Mouse (Mus musculus): ENCODE measurements at regions not wholly inside any gene's neighbourhood (a gene's known extent, or its start where the extent isn't known, plus 50 kb on each side); places are given as distances from the start of the nearest gene placed in this dataset.
"Not testable (repeated sequence)": the region's sequence is repeated elsewhere in the genome, so short reads cannot be mapped to it uniquely, and the experiment has no call there.

DNA sequence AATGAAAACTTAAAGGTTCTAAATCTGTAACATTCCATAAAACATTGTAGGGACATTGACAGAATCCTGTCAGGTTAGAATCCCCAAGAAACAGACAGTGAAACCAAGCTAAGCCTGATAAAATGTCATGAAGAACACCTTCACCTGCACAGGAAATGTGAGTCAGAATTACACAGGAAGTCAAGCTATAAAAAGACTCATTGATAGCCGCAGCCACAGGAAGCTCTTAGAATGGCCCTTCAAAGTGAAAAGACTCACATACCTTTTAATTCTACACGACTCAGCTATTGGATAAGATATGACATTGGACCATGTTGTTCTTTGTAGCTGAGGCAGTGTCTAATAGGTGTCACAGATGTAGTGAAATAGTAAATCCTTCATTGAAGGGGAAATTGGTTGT lies 55.3 kb downstream of the Spin2c start:
- H3K4me3 ChIP-seq (ENCODE audit: low read depth, low read length), result no peak overlapping the region

DNA sequence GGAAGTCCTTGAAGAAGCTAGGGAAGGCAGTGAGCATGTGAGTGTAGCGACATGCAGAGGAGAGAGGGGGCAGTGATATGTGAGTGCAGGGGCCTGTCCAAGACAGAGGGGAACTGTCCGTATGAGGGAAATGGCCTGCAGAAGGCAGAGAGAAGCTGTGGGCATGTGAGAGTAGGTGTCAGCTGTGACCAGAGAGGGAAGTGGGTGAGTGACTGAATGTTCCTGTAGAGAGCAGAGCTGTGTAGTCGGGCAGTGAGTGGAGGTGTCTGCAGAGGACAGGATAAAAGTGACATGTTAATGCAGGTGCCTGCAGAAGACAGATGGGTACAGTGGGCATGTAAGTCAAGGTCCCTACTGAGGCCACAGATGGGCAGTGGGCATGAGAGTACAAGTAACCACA lies 84.4 kb downstream of the Samt1 start:
- Histone ChIP-seq H3K9me3 (ENCODE audit: control insufficient read depth, low read length) (no peaks in the 10 kb centered on the region), H3K9ac (ENCODE audit: low read length) (no peak overlapping the region), H3K27ac (ENCODE audit: low read depth, low read length) (no peak overlapping the region), H3K27me3 (ENCODE audit: control insufficient read depth, insufficient read depth, low read length) (no peaks in the 10 kb centered on the region), H3K4me2 (no peak overlapping the region), H3K4me1 (ENCODE audit: control insufficient read depth, insufficient read depth, low read length) (no peaks in the 10 kb centered on the region), H3K36me3 (ENCODE audit: control insufficient read depth, insufficient read depth, low read length) (no peaks in the 10 kb centered on the region), H3K4me3 (ENCODE audit: low read depth, low read length) (no peak overlapping the region)
- no peak for ATAC-seq (ENCODE audit: low FRiP score)
- WGBS, result 87% methylated on average over 3 of the region's 3 CpGs
- DNase-seq (ENCODE audit: low spot score, missing footprints), result no peak

More for the DNA sequence above, 55.3 kb downstream of the Spin2c start:
- 78% methylated on average over 2 of the region's 2 CpGs for WGBS
- no peaks in the 10 kb centered on the region for H3K27me3 ChIP-seq (ENCODE audit: control insufficient read depth, insufficient read depth, low read length)
- no peaks in the 10 kb centered on the region for H3K4me1 ChIP-seq (ENCODE audit: control insufficient read depth, insufficient read depth, low read length)
- no peaks in the 10 kb centered on the region for H3K9me3 ChIP-seq (ENCODE audit: control insufficient read depth, low read length)
- H3K9ac ChIP-seq (ENCODE audit: low read length), result no peak overlapping the region
- ATAC-seq (ENCODE audit: low FRiP score) (no peak), DNase-seq (ENCODE audit: low spot score, missing footprints) (no peak)
- H3K36me3 ChIP-seq (ENCODE audit: control insufficient read depth, insufficient read depth, low read length), result no peaks in the 10 kb centered on the region
- H3K27ac ChIP-seq (ENCODE audit: low read depth, low read length), result no peak overlapping the region
- no peak overlapping the region for H3K4me2 ChIP-seq

DNA sequence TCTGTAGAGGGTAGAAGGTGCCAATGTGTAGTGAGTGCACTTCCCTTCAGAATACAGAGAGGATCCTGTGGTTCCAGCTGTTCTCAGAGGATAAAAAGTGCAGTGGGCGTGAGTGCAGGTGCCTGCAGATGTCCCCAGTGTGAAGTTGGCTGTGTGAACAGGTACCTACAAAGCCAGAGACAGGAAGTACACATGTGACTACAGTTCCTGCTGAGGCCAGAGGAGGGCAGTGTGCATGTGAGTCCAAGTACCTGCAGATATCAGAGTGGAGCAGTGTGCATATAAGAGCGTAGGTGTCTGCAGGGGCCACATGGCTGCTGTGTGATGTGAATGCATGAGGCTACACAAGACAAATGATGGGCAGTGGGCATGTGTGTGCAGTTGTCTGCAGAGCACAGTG lies 79.9 kb downstream of the Samt1 start:
- H3K27ac ChIP-seq (ENCODE audit: low read depth, low read length), result no peak overlapping the region
- H3K9me3 ChIP-seq (ENCODE audit: control insufficient read depth, low read length), result no peaks in the 10 kb centered on the region
- H3K36me3 ChIP-seq (ENCODE audit: control insufficient read depth, insufficient read depth, low read length), result no peaks in the 10 kb centered on the region
- 71% methylated on average over 2 of the region's 2 CpGs for WGBS
- ATAC-seq (ENCODE audit: low FRiP score), result 0 out of 2 replicates have a peak, but pooled peaks have one; percentile 26
- H3K4me1 ChIP-seq (ENCODE audit: control insufficient read depth, insufficient read depth, low read length), result no peaks in the 10 kb centered on the region
- H3K27me3 ChIP-seq (ENCODE audit: control insufficient read depth, insufficient read depth, low read length), result no peaks in the 10 kb centered on the region
- no peak for DNase-seq (ENCODE audit: low spot score, missing footprints)
- no peak overlapping the region for H3K4me2 ChIP-seq
- no peak overlapping the region for H3K9ac ChIP-seq (ENCODE audit: low read length)
- H3K4me3 ChIP-seq (ENCODE audit: low read depth, low read length), result no peak overlapping the region

DNA sequence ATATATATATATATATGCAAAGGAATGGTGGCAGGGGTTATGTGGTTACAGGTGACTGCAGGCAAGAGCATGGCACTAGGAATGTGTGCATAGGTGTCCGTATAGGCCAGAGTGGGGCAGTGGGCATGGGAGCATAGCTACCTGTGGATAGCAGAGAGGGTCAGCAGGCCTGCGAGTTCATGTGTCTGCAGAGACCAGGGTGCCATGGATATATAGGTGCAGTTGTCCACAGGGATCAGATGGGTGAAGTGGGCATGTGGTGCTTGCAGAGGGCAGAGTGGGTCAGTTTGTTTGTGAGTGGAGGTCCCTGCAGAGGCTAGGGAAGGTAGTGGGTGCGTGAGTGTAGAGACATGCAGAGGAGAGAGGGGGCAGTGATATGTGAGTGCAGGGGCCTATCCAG lies 76.3 kb downstream of the Samt1 start:
- no peak overlapping the region for H3K4me3 ChIP-seq (ENCODE audit: low read depth, low read length)
- H3K4me2 ChIP-seq, result no peak overlapping the region
- no peak overlapping the region for H3K9ac ChIP-seq (ENCODE audit: low read length)
- no peaks in the 10 kb centered on the region for H3K9me3 ChIP-seq (ENCODE audit: control insufficient read depth, low read length)
- H3K27me3 ChIP-seq (ENCODE audit: control insufficient read depth, insufficient read depth, low read length), result no peaks in the 10 kb centered on the region
- DNase-seq (ENCODE audit: low spot score, missing footprints) (no peak), ATAC-seq (ENCODE audit: low FRiP score) (no peak)
- H3K36me3 ChIP-seq (ENCODE audit: control insufficient read depth, insufficient read depth, low read length), result no peaks in the 10 kb centered on the region
- no peaks in the 10 kb centered on the region for H3K4me1 ChIP-seq (ENCODE audit: control insufficient read depth, insufficient read depth, low read length)
- 86% methylated on average over 3 of the region's 3 CpGs for WGBS
- no peak overlapping the region for H3K27ac ChIP-seq (ENCODE audit: low read depth, low read length)

DNA sequence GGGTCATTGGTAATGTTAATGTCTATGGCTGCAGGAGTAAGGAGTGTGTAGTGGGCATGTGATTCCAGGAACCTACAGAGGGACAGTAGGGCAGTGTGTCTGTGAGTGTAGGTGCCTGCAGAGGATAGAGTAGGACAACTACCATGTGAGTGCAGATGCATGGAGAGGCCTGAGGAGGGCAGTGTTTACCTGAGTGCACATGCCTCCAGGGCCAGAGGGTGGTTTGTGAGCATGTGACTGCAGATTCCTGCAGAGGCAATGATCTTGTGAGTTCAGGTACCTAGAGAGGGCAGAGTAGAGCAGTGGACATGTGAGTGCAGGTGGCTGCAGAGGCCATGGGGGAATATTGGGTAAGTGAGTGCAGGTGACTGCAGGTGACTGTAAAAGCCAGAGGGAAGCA lies 75.1 kb downstream of the Samt1 start:
- Histone ChIP-seq H3K4me1 (ENCODE audit: control insufficient read depth, insufficient read depth, low read length) (no peaks in the 10 kb centered on the region), H3K4me3 (ENCODE audit: low read depth, low read length) (no peak overlapping the region), H3K36me3 (ENCODE audit: control insufficient read depth, insufficient read depth, low read length) (no peaks in the 10 kb centered on the region), H3K4me2 (no peak overlapping the region), H3K9me3 (ENCODE audit: control insufficient read depth, low read length) (no peaks in the 10 kb centered on the region), H3K27ac (ENCODE audit: low read depth, low read length) (no peak overlapping the region), H3K9ac (ENCODE audit: low read length) (no peak overlapping the region), H3K27me3 (ENCODE audit: control insufficient read depth, insufficient read depth, low read length) (no peaks in the 10 kb centered on the region)
- no peak for ATAC-seq (ENCODE audit: low FRiP score)
- DNase-seq (ENCODE audit: low spot score, missing footprints), result no peak

DNA sequence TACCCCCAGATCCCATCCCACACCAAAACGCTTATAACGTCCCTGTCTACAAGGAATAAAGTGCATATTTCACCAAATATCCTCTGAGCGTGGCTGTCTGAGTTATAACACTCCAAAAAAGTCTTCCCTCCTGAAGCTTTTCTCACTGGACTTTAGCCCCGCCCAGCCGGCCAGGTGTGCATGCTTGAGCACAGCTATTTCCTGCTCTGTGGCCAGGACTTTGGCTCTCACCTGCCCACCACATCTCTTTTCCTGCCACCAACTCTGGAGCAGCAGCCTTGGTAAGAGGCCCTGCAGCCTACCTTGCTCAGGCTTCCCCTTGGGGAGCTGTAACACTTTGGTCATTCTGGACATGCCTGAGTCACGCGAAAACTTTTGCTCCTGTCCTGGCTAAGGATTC lies 72.4 kb downstream of the Samt1 start:
- 90% methylated on average over 7 of the region's 7 CpGs for WGBS
- Histone ChIP-seq H3K27me3 (ENCODE audit: control insufficient read depth, insufficient read depth, low read length) (no peaks in the 10 kb centered on the region), H3K36me3 (ENCODE audit: control insufficient read depth, insufficient read depth, low read length) (no peaks in the 10 kb centered on the region), H3K4me1 (ENCODE audit: control insufficient read depth, insufficient read depth, low read length) (no peaks in the 10 kb centered on the region), H3K4me2 (no peak overlapping the region), H3K4me3 (ENCODE audit: low read depth, low read length) (no peak overlapping the region), H3K9ac (ENCODE audit: low read length) (no peak overlapping the region), H3K27ac (ENCODE audit: low read depth, low read length) (no peak overlapping the region), H3K9me3 (ENCODE audit: control insufficient read depth, low read length) (no peaks in the 10 kb centered on the region)
- ATAC-seq (ENCODE audit: low FRiP score) (no peak), DNase-seq (ENCODE audit: low spot score, missing footprints) (no peak)

DNA sequence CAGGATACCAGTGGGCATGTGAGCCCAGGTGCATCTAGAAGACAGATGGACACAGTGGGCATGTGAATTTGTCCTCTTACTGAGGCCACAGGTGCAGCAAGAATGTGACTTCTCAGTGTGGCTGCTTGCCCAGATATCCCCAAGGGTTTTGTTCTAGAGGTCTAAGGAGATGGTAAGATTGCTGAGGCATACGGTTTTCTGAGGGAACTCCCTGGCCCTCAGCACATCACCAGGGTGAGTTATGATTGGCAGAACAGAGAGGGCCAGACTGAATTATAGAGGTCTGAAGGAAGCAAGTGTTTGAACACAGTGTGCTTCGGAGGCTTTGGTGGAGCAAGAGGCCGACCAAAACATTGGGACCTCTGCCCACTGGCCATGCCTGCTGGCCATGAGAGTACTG lies 71.3 kb downstream of the Samt1 start:
- not testable (repeated sequence) for H3K4me2 ChIP-seq; H3K27me3 ChIP-seq (ENCODE audit: control insufficient read depth, insufficient read depth, low read length); ATAC-seq (ENCODE audit: low FRiP score); H3K36me3 ChIP-seq (ENCODE audit: control insufficient read depth, insufficient read depth, low read length); H3K4me3 ChIP-seq (ENCODE audit: low read depth, low read length); H3K4me1 ChIP-seq (ENCODE audit: control insufficient read depth, insufficient read depth, low read length); H3K9me3 ChIP-seq (ENCODE audit: control insufficient read depth, low read length); H3K27ac ChIP-seq (ENCODE audit: low read depth, low read length); DNase-seq (ENCODE audit: low spot score, missing footprints); H3K9ac ChIP-seq (ENCODE audit: low read length)
- 84% methylated on average over 3 of the region's 3 CpGs for WGBS

Measured in midbrain, embryonic 11.5 days (tissue).